In genomic region chr5:88950337-88950736, GRCm38 (mm10) we compare ENCODE assay signal across 22 mouse cellular contexts.
A peak's percentile ranks its signal among the peaks of the same experiment; 100 is the strongest.
DNase-seq lines count a peak whose midpoint lies in the region; ATAC-seq and TF ChIP-seq lines count a peak whose summit lies in the region.
"Had no signal": no experiment of that assay in that cellular context is flagged by ENCODE, and none has a peak within 500 bp of the region (broad histone marks: within the 10 kb centered on the region; RNA-seq: fewer than 3 reads in every experiment).

No protein-coding gene starts in this region.

- no peak overlapping the region for H3K4me3 ChIP-seq in forebrain, embryonic 13.5 days
- H3K4me3 ChIP-seq in forebrain, embryonic 12.5 days (replicated peaks), result no peak overlapping the region
- no peak overlapping the region for H3K4me3 ChIP-seq in layer of hippocampus, adult 2 months
- no peak overlapping the region for H3K4me3 ChIP-seq in forebrain, postnatal 0 days (ENCODE audit: low read depth, low read length)
- no peak overlapping the region for H3K4me3 ChIP-seq in hindbrain, embryonic 13.5 days
- H3K4me3 ChIP-seq: limb, embryonic 15.5 days; lung, embryonic 15.5 days; megakaryocyte, embryonic 14.5 days; midbrain, embryonic 15.5 days; neural tube, embryonic 13.5 days had no signal

- WGBS in forebrain, embryonic 13.5 days, result 92% methylated on average over 7 of the region's 7 CpGs
- WGBS in forebrain, embryonic 12.5 days, result 94% methylated on average over 7 of the region's 7 CpGs
- WGBS in forebrain, postnatal 0 days, result 66% methylated on average over 7 of the region's 7 CpGs
- 96% methylated on average over 7 of the region's 7 CpGs for WGBS in hindbrain, embryonic 13.5 days

- no peaks in the 10 kb centered on the region for H3K36me3 ChIP-seq in forebrain, embryonic 13.5 days (ENCODE audit: poor library complexity, severe bottlenecking)
- H3K36me3 ChIP-seq in forebrain, embryonic 12.5 days (replicated peaks), result no peaks in the 10 kb centered on the region
- no peaks in the 10 kb centered on the region for H3K36me3 ChIP-seq in forebrain, postnatal 0 days (ENCODE audit: insufficient read depth)
- no peaks in the 10 kb centered on the region for H3K36me3 ChIP-seq in hindbrain, embryonic 13.5 days
- H3K36me3 ChIP-seq: limb, embryonic 15.5 days; lung, embryonic 15.5 days; midbrain, embryonic 15.5 days; neural tube, embryonic 13.5 days had no signal

- no peak overlapping the region for H3K4me2 ChIP-seq in forebrain, embryonic 13.5 days
- H3K4me2 ChIP-seq in forebrain, embryonic 12.5 days, result no peak overlapping the region
- H3K4me2 ChIP-seq in forebrain, postnatal 0 days (ENCODE audit: low read depth), result no peak overlapping the region
- no peak overlapping the region for H3K4me2 ChIP-seq in hindbrain, embryonic 13.5 days
- H3K4me2 ChIP-seq: heart, embryonic 11.5 days; limb, embryonic 15.5 days; lung, embryonic 15.5 days; midbrain, embryonic 15.5 days; neural tube, embryonic 13.5 days had no signal

- H3K9me3 ChIP-seq in forebrain, embryonic 13.5 days (replicated peaks), result no peaks in the 10 kb centered on the region
- H3K9me3 ChIP-seq in forebrain, embryonic 12.5 days, result no peaks in the 10 kb centered on the region
- H3K9me3 ChIP-seq in forebrain, postnatal 0 days (ENCODE audit: low read length), result no peaks in the 10 kb centered on the region
- H3K9me3 ChIP-seq in hindbrain, embryonic 13.5 days, result no peaks in the 10 kb centered on the region
- H3K9me3 ChIP-seq: limb, embryonic 15.5 days; lung, embryonic 15.5 days; megakaryocyte, embryonic 14.5 days; midbrain, embryonic 15.5 days; neural tube, embryonic 13.5 days had no signal

- peak; percentile 72; the same call in 1 of the 2 replicates for ATAC-seq in forebrain, embryonic 13.5 days
- ATAC-seq in forebrain, embryonic 12.5 days (ENCODE audit: low FRiP score), result no peak
- peak; percentile 88 for ATAC-seq in forebrain, postnatal 0 days
- no peak for ATAC-seq in hindbrain, embryonic 13.5 days (ENCODE audit: low FRiP score)
- ATAC-seq: intestine, postnatal 0 days; midbrain, embryonic 15.5 days had no signal

- H3K27ac ChIP-seq in forebrain, embryonic 13.5 days, result no peak overlapping the region
- H3K27ac ChIP-seq in forebrain, embryonic 12.5 days, result no peak overlapping the region
- H3K27ac ChIP-seq in layer of hippocampus, adult 2 months, result peak overlapping the region; percentile 23; the same call in 1 of the 2 replicates
- H3K27ac ChIP-seq in forebrain, postnatal 0 days (ENCODE audit: low read depth, low read length), result no peak overlapping the region
- H3K27ac ChIP-seq in hindbrain, embryonic 13.5 days, result no peak overlapping the region
- H3K27ac ChIP-seq: limb, embryonic 15.5 days; liver, embryonic 14.5 days; lung, embryonic 15.5 days; midbrain, embryonic 15.5 days; neural tube, embryonic 13.5 days had no signal

- DNase-seq in layer of hippocampus, adult 2 months (ENCODE audit: low spot score in 2 of 2), result no peak
- DNase-seq in layer of hippocampus, postnatal 36 days, result no peak
- peak; percentile 30 for DNase-seq in NIH3T3 (ENCODE audit: low read depth)
- peak; percentile 73 for DNase-seq in forebrain, postnatal 0 days
- DNase-seq: adrenal gland, postnatal 10 days; cerebellum, adult 18-20 months; kidney, postnatal 36 days; left cerebral cortex, postnatal 4 days; retina, postnatal 1 day; right cerebral cortex, postnatal 25 days; spleen, adult 18-20 months had no signal

- no peaks in the 10 kb centered on the region for H3K27me3 ChIP-seq in forebrain, embryonic 13.5 days
- no peaks in the 10 kb centered on the region for H3K27me3 ChIP-seq in forebrain, embryonic 12.5 days
- no peaks in the 10 kb centered on the region for H3K27me3 ChIP-seq in forebrain, postnatal 0 days (ENCODE audit: insufficient read depth, low read length)
- no peaks in the 10 kb centered on the region for H3K27me3 ChIP-seq in hindbrain, embryonic 13.5 days
- H3K27me3 ChIP-seq: limb, embryonic 15.5 days; lung, embryonic 15.5 days; midbrain, embryonic 15.5 days; neural tube, embryonic 13.5 days had no signal

- H3K9ac ChIP-seq in forebrain, embryonic 13.5 days, result no peak overlapping the region
- H3K9ac ChIP-seq in forebrain, embryonic 12.5 days, result no peak overlapping the region
- no peak overlapping the region for H3K9ac ChIP-seq in forebrain, postnatal 0 days
- H3K9ac ChIP-seq in hindbrain, embryonic 13.5 days, result no peak overlapping the region
- H3K9ac ChIP-seq: limb, embryonic 15.5 days; liver, embryonic 14.5 days; lung, embryonic 15.5 days; midbrain, embryonic 15.5 days; neural tube, embryonic 13.5 days had no signal

- no peak for TF ChIP-seq CTCF in layer of hippocampus, adult 2 months (conservative IDR thresholded peaks at IDR 0.05)
- no peak for TF ChIP-seq CTCF in forebrain, postnatal 0 days (IDR thresholded peaks at IDR 0.05; ENCODE audit: low read depth)

- H3K4me1 ChIP-seq in forebrain, embryonic 13.5 days, result peaks cover 8% of the 10 kb centered on the region; the same call in 1 of the 2 replicates
- peaks cover 5% of the 10 kb centered on the region; the same call in 1 of the 2 replicates for H3K4me1 ChIP-seq in forebrain, embryonic 12.5 days
- H3K4me1 ChIP-seq in forebrain, postnatal 0 days (ENCODE audit: insufficient read depth), result no peaks in the 10 kb centered on the region
- H3K4me1 ChIP-seq in hindbrain, embryonic 13.5 days (replicated peaks), result peaks cover 3% of the 10 kb centered on the region; the same call in 1 of the 2 replicates
- H3K4me1 ChIP-seq: limb, embryonic 15.5 days; lung, embryonic 15.5 days; midbrain, embryonic 15.5 days had no signal

Comparison
In these comparisons a context has a peak if more than half of its experiments do, and no peak if none do; other contexts are left out.
1. ATAC-seq: peak in forebrain, embryonic 13.5 days (single experiment) and forebrain, postnatal 0 days (single experiment); none in forebrain, embryonic 12.5 days (single experiment) and hindbrain, embryonic 13.5 days (single experiment).
2. DNase-seq: peak in NIH3T3 (single experiment) and forebrain, postnatal 0 days (single experiment); none in layer of hippocampus, adult 2 months (0 of 2) and layer of hippocampus, postnatal 36 days (0 of 2).